Mouse (Mus musculus) brown adipose tissue, adult 24 weeks (tissue): ENCODE measurements around the gene Skor1. TPM values are rescaled to one million over a fixed set of nuclear protein-coding genes. Genes with fewer than 3 reads are reported as not detected.

Experiments used
- H3K27ac ChIP-seq: fragments of 200-500 bp; replicated peaks from 2 replicates; pipeline ENCODE4 v1.5.1; 2012; ENCODE audit warnings: low read depth, mild to moderate bottlenecking, low read length
- H3K4me1 ChIP-seq: fragments of 200-500 bp; 2 replicates; pipeline ENCODE4 v1.6.1; 2012; ENCODE audit warnings: low read length, mixed read lengths; ENCODE audit not compliant: control insufficient read depth, insufficient read depth, insufficient read length
- H3K4me3 ChIP-seq: fragments of 200-500 bp; 2 replicates; pipeline ENCODE4 v1.5.1; 2012; ENCODE audit warnings: low read depth, mild to moderate bottlenecking, low read length, moderate library complexity; ENCODE audit not compliant: insufficient read depth
- polyA plus RNA-seq: library from polyadenylated mRNA; stranded (reverse); fragments of >200 nt; gene quantifications from 2 replicates; pipeline ENCODE4 v1.2.4, GENCODE M21; 2012; ENCODE audit not compliant: missing spikeins, insufficient read depth, insufficient read length

The Skor1 gene
- polyA plus RNA-seq, 1 experiment: not detected

- Histone ChIP-seq H3K4me1 (no peaks in the 10 kb centered on the region), H3K4me3 (peak overlapping the region; percentile 82), H3K27ac (peak overlapping the region; percentile 79)
Observed at GRCm38 (mm10) chr9:63132673-63133601, 15.8 kb downstream of the Skor1 start.

- H3K4me3 ChIP-seq: peak overlapping the region; percentile 82
- no peak overlapping the region for H3K27ac ChIP-seq
- no peaks in the 10 kb centered on the region for H3K4me1 ChIP-seq
Observed at GRCm38 (mm10) chr9:63131957-63132602, 16.7 kb downstream of the Skor1 start.

- Histone ChIP-seq H3K27ac (no peak overlapping the region), H3K4me3 (no peak overlapping the region), H3K4me1 (no peaks in the 10 kb centered on the region)
Observed at GRCm38 (mm10) chr9:63129641-63130041, 19.1 kb downstream of the Skor1 start.

GRCm38 (mm10) chr9:63124512-63124911, 24.2 kb downstream of the Skor1 start:
- H3K27ac ChIP-seq: 0 out of 2 replicates have a peak overlapping the region, but pooled peaks have one; percentile 6
- peak overlapping the region; percentile 1; the same call in 1 of the 2 replicates for H3K4me3 ChIP-seq
- no peaks in the 10 kb centered on the region for H3K4me1 ChIP-seq

- Histone ChIP-seq H3K27ac (0 out of 2 replicates have a peak overlapping the region, but pooled peaks have one; percentile 9), H3K4me1 (no peaks in the 10 kb centered on the region)
Observed at GRCm38 (mm10) chr9:63123451-63124438, 25.0 kb downstream of the Skor1 start.

GRCm38 (mm10) chr9:63122161-63122833, 26.5 kb downstream of the Skor1 start:
- Histone ChIP-seq H3K27ac (no peak overlapping the region), H3K4me3 (no peak overlapping the region)

More at GRCm38 (mm10) chr9:63123451-63124438, 25.0 kb downstream of the Skor1 start:
- peak overlapping the region; percentile 62 for H3K4me3 ChIP-seq

GRCm38 (mm10) chr9:63118385-63118784, 30.4 kb downstream of the Skor1 start:
- Histone ChIP-seq H3K4me3 (no peak overlapping the region), H3K4me1 (no peaks in the 10 kb centered on the region), H3K27ac (no peak overlapping the region)

More at GRCm38 (mm10) chr9:63122161-63122833, 26.5 kb downstream of the Skor1 start:
- no peaks in the 10 kb centered on the region for H3K4me1 ChIP-seq

- H3K4me1 ChIP-seq: no peaks in the 10 kb centered on the region
- H3K4me3 ChIP-seq: no peak overlapping the region
- H3K27ac ChIP-seq: no peak overlapping the region
Observed at GRCm38 (mm10) chr9:63112514-63112913, 36.2 kb downstream of the Skor1 start.

GRCm38 (mm10) chr9:63109782-63110087, 39.0 kb downstream of the Skor1 start:
- Histone ChIP-seq H3K27ac (no peak overlapping the region), H3K4me3 (no peak overlapping the region)

GRCm38 (mm10) chr9:63109020-63109781, 39.6 kb downstream of the Skor1 start:
- Histone ChIP-seq H3K27ac (peak overlapping the region; percentile 50), H3K4me3 (peak overlapping the region; percentile 82), H3K4me1 (no peaks in the 10 kb centered on the region)

More at GRCm38 (mm10) chr9:63109782-63110087, 39.0 kb downstream of the Skor1 start:
- H3K4me1 ChIP-seq: no peaks in the 10 kb centered on the region

GRCm38 (mm10) chr9:63108580-63108979, 40.2 kb downstream of the Skor1 start:
- Histone ChIP-seq H3K27ac (peak overlapping the region; percentile 50), H3K4me3 (peak overlapping the region; percentile 82), H3K4me1 (no peaks in the 10 kb centered on the region)

GRCm38 (mm10) chr9:63100660-63101059, 48.1 kb downstream of the Skor1 start:
- Histone ChIP-seq H3K27ac (no peak overlapping the region), H3K4me3 (no peak overlapping the region), H3K4me1 (no peaks in the 10 kb centered on the region)

- no peak overlapping the region for H3K27ac ChIP-seq
- H3K4me1 ChIP-seq: no peaks in the 10 kb centered on the region
- no peak overlapping the region for H3K4me3 ChIP-seq
Observed at GRCm38 (mm10) chr9:63099876-63100275, 48.9 kb downstream of the Skor1 start.
